Comparison of ENCODE assay signal across 29 mouse cellular contexts in the genomic region with DNA sequence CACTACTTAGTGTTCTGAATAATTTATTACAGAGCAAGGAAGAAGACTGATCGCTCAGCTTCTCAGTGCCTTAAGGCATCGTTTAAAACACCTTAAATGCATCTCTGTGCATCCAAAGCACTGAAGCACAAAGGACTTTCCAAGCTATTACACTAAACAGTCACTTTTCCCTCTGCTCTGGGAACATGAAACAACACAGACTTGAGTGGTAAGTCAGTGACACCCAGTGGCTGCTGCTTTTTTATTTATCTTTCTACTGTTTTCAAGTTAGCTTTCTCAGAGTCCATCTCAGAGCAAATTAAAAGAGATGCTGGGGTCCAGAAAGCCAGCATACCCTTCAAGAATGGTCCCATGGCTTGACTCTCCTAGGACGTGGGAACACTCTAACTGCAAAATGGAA.
DNase-seq lines count a peak whose midpoint lies in the region; ATAC-seq and TF ChIP-seq lines count a peak whose summit lies in the region.
"Had no signal": no experiment of that assay in that cellular context is flagged by ENCODE, and none has a peak within 500 bp of the region (broad histone marks: within the 10 kb centered on the region; RNA-seq: fewer than 3 reads in every experiment).

No protein-coding gene starts in this region.

- TF ChIP-seq RAD21 in CH12.LX (IDR thresholded peaks at IDR 0.05; ENCODE audit: low read depth, low read length), result peak; percentile 8

- no peaks in the 10 kb centered on the region for H3K79me2 ChIP-seq in heart, adult 2 months (replicated peaks; ENCODE audit: control insufficient read depth, insufficient read depth, low read length)
- no peaks in the 10 kb centered on the region for H3K79me2 ChIP-seq in CH12.LX (replicated peaks; ENCODE audit: control insufficient read depth, extremely low read depth, insufficient read depth, poor library complexity, severe bottlenecking)

- intact Hi-C loops in heart, adult 2 months (cut with DNase I), result loop anchor here (1.0 kb wide), 1 partner anchor 420 kb away; no protein-coding TSS in a partner anchor
- intact Hi-C loops in heart, postnatal 10 days (cut with DNase I), result loop anchor here (5.0 kb wide), 1 partner anchor 418 kb away; no protein-coding TSS in a partner anchor

- in situ Hi-C loops in CH12.LX (cut with MboI; ENCODE audit: low pct_ligation_motif_present, low pct_unique_long_range_greater_than_20kb, low sequenced_read_pairs), result loop anchor here (25.0 kb wide), 1 partner anchor 162 kb away; a partner anchor contains a TSS

- no peak for TF ChIP-seq EP300 in heart, adult 2 months (IDR thresholded peaks at IDR 0.05; ENCODE audit: insufficient read depth, low read depth, low read length)
- TF ChIP-seq EP300 in CH12.LX (IDR thresholded peaks at IDR 0.05; ENCODE audit: low read length), result no peak

- dilution Hi-C loops in CH12.LX (cut with MboI; ENCODE audit: extremely low pct_ligation_motif_present, extremely low pct_unique_long_range_greater_than_20kb, low sequenced_read_pairs), result no loop called here

- no peak for ATAC-seq in kidney, postnatal 0 days (replicated peaks; ENCODE audit: low FRiP score, low read depth)
- ATAC-seq in kidney, embryonic 16.5 days (ENCODE audit: low FRiP score, low TSS enrichment), result no peak
- no peak for ATAC-seq in lung, embryonic 14.5 days (ENCODE audit: insufficient read depth)
- ATAC-seq: forebrain, embryonic 16.5 days; liver, embryonic 12.5 days had no signal

- H3K9ac ChIP-seq in heart, adult 2 months (ENCODE audit: low read depth, low read length), result no peak overlapping the region
- no peak overlapping the region for H3K9ac ChIP-seq in kidney, postnatal 0 days (ENCODE audit: low read depth, low read length)
- H3K9ac ChIP-seq in kidney, embryonic 16.5 days (replicated peaks; ENCODE audit: low read length), result no peak overlapping the region
- no peak overlapping the region for H3K9ac ChIP-seq in lung, embryonic 14.5 days
- H3K9ac ChIP-seq in CH12.LX (ENCODE audit: insufficient read depth, low read depth), result no peak overlapping the region
- H3K9ac ChIP-seq: embryonic facial prominence, embryonic 13.5 days; heart, embryonic 15.5 days; limb, embryonic 13.5 days; liver, embryonic 12.5 days; midbrain, embryonic 12.5 days; neural tube, embryonic 12.5 days had no signal

- TF ChIP-seq CTCF in heart, adult 2 months (IDR thresholded peaks at IDR 0.05), result peak; percentile 45
- peak; percentile 56 for TF ChIP-seq CTCF in kidney, postnatal 0 days (IDR thresholded peaks at IDR 0.05; ENCODE audit: low read depth)
- TF ChIP-seq CTCF in lung, embryonic 14.5 days (IDR thresholded peaks at IDR 0.05; ENCODE audit: low read depth), result peak; percentile 44
- TF ChIP-seq CTCF in lung, adult 2 months (IDR thresholded peaks at IDR 0.05; ENCODE audit: insufficient read depth, low read length), result no peak
- TF ChIP-seq CTCF in CH12.LX (conservative IDR thresholded peaks at IDR 0.05 in 1 of 2, IDR thresholded peaks at IDR 0.05 in 1 of 2; ENCODE audit: low read depth in 2 of 2, low read length in 2 of 2), result peak in 1 of 2 experiments; percentile 14; a peak in 1 of 4 replicates

- 66% methylated on average over 3 of the region's 3 CpGs for WGBS in heart, adult 2 months
- WGBS in kidney, postnatal 0 days, result 58% methylated on average over 3 of the region's 3 CpGs
- 66% methylated on average over 3 of the region's 3 CpGs for WGBS in kidney, embryonic 16.5 days
- WGBS in lung, embryonic 14.5 days, result 74% methylated on average over 3 of the region's 3 CpGs
- 62% methylated on average over 3 of the region's 3 CpGs for WGBS in lung, adult 2 months

- H3K9me3 ChIP-seq in kidney, postnatal 0 days (replicated peaks; ENCODE audit: low read length), result no peaks in the 10 kb centered on the region
- peaks cover 3% of the 10 kb centered on the region; the same call in 1 of the 2 replicates for H3K9me3 ChIP-seq in kidney, embryonic 16.5 days (ENCODE audit: low read length)
- H3K9me3 ChIP-seq in lung, embryonic 14.5 days (ENCODE audit: low read depth, low read length), result no peaks in the 10 kb centered on the region
- peaks cover 2% of the 10 kb centered on the region for H3K9me3 ChIP-seq in CH12.LX (replicated peaks; ENCODE audit: low read length)
- H3K9me3 ChIP-seq: embryonic facial prominence, embryonic 13.5 days; heart, embryonic 15.5 days; limb, embryonic 13.5 days; liver, embryonic 12.5 days; midbrain, embryonic 12.5 days; neural tube, embryonic 12.5 days had no signal

- H3K27ac ChIP-seq in heart, adult 2 months, result no peak overlapping the region
- no peak overlapping the region for H3K27ac ChIP-seq in kidney, postnatal 0 days
- no peak overlapping the region for H3K27ac ChIP-seq in kidney, embryonic 16.5 days (ENCODE audit: low read length)
- no peak overlapping the region for H3K27ac ChIP-seq in lung, embryonic 14.5 days (ENCODE audit: low read depth)
- no peak overlapping the region for H3K27ac ChIP-seq in CH12.LX (ENCODE audit: insufficient read depth, low read depth)
- H3K27ac ChIP-seq: embryonic facial prominence, embryonic 13.5 days; forebrain, embryonic 10.5 days; heart, embryonic 15.5 days; limb, embryonic 13.5 days; liver, embryonic 12.5 days; midbrain, embryonic 12.5 days; neural tube, embryonic 12.5 days had no signal

- TF ChIP-seq POLR2A in heart, adult 2 months (IDR thresholded peaks at IDR 0.05; ENCODE audit: insufficient read depth, low read depth, low read length), result no peak
- no peak for TF ChIP-seq POLR2A in lung, adult 2 months (IDR thresholded peaks at IDR 0.05; ENCODE audit: borderline replicate concordance, extremely low read depth, low read depth, low read length)
- no peak for TF ChIP-seq POLR2A in CH12.LX (IDR thresholded peaks at IDR 0.05; ENCODE audit: low read depth, low read length)

- DNase-seq in heart, adult 2 months, result no peak
- DNase-seq in heart, postnatal 10 days, result no peak
- peak; percentile 68 for DNase-seq in kidney, postnatal 0 days (ENCODE audit: low spot score)
- DNase-seq in lung, embryonic 14.5 days, result peak; percentile 66
- DNase-seq in lung, adult 2 months, result no peak
- DNase-seq in CH12.LX (ENCODE audit: extremely low read depth), result no peak
- DNase-seq in right cerebral cortex, postnatal 25 days, result no peak
- DNase-seq: adrenal gland, postnatal 14 days; cerebellum, adult 11 months; cerebellum, adult 9-10 months; cerebellum, postnatal 36 days; kidney, adult 11 months; kidney, postnatal 36 days; layer of hippocampus, postnatal 36 days; lung, adult 18-20 months; lung, postnatal 36 days; right cerebral cortex, adult 18-20 months; right cerebral cortex, postnatal 4 days; thymus, postnatal 4 days had no signal

- no peaks in the 10 kb centered on the region; the same call in 1 of the 2 replicates for H3K4me1 ChIP-seq in heart, adult 2 months (ENCODE audit: control insufficient read depth, insufficient read depth, low read length)
- H3K4me1 ChIP-seq in kidney, postnatal 0 days (replicated peaks; ENCODE audit: insufficient read depth, low read length), result 0 out of 2 replicates have a peak, but pooled peaks cover 3% of the 10 kb centered on the region
- 0 out of 2 replicates have a peak, but pooled peaks cover 3% of the 10 kb centered on the region for H3K4me1 ChIP-seq in kidney, embryonic 16.5 days (ENCODE audit: insufficient read depth, low read length)
- peaks cover 7% of the 10 kb centered on the region; the same call in 1 of the 2 replicates for H3K4me1 ChIP-seq in lung, embryonic 14.5 days (ENCODE audit: insufficient read depth)
- no peaks in the 10 kb centered on the region for H3K4me1 ChIP-seq in lung, adult 2 months (ENCODE audit: control insufficient read depth, insufficient read depth, low read length)
- peaks cover 2 to 7% of the 10 kb centered on the region in 2 experiments; a peak in 1 of 4 replicates for H3K4me1 ChIP-seq in CH12.LX (ENCODE audit: control insufficient read depth in 1 of 2, insufficient read depth in 2 of 2)
- H3K4me1 ChIP-seq: limb, embryonic 13.5 days; liver, embryonic 12.5 days; midbrain, embryonic 12.5 days; neural tube, embryonic 12.5 days had no signal

- no peak overlapping the region for H3K4me3 ChIP-seq in heart, adult 2 months
- H3K4me3 ChIP-seq in kidney, postnatal 0 days (replicated peaks; ENCODE audit: low read depth, low read length), result no peak overlapping the region
- no peak overlapping the region for H3K4me3 ChIP-seq in kidney, embryonic 16.5 days (ENCODE audit: low read length)
- no peak overlapping the region for H3K4me3 ChIP-seq in lung, embryonic 14.5 days (ENCODE audit: low read depth, low read length)
- no peak overlapping the region for H3K4me3 ChIP-seq in lung, adult 2 months (replicated peaks; ENCODE audit: extremely low read depth, low read depth, low read length)
- no peak overlapping the region for H3K4me3 ChIP-seq in CH12.LX (replicated peaks in 1 of 3; ENCODE audit: low read depth in 2 of 3, low read length in 2 of 3, poor library complexity in 1 of 3)
- H3K4me3 ChIP-seq: embryonic facial prominence, embryonic 13.5 days; forebrain, embryonic 10.5 days; heart, embryonic 15.5 days; limb, embryonic 13.5 days; liver, embryonic 12.5 days; midbrain, embryonic 12.5 days; myocyte; neural tube, embryonic 12.5 days had no signal

- H3K4me2 ChIP-seq in kidney, postnatal 0 days (ENCODE audit: low read length), result no peak overlapping the region
- no peak overlapping the region for H3K4me2 ChIP-seq in kidney, embryonic 16.5 days (replicated peaks; ENCODE audit: low read depth, low read length)
- no peak overlapping the region for H3K4me2 ChIP-seq in lung, embryonic 14.5 days
- no peak overlapping the region for H3K4me2 ChIP-seq in CH12.LX (ENCODE audit: insufficient read depth, low read depth, poor library complexity, severe bottlenecking)
- H3K4me2 ChIP-seq: embryonic facial prominence, embryonic 13.5 days; heart, embryonic 15.5 days; limb, embryonic 13.5 days; liver, embryonic 12.5 days; midbrain, embryonic 12.5 days; neural tube, embryonic 12.5 days had no signal

- H3K36me3 ChIP-seq in heart, adult 2 months (ENCODE audit: control insufficient read depth, insufficient read depth, low read length), result peaks cover 4% of the 10 kb centered on the region; the same call in 1 of the 2 replicates
- no peaks in the 10 kb centered on the region for H3K36me3 ChIP-seq in kidney, postnatal 0 days (ENCODE audit: insufficient read depth, low read length)
- no peaks in the 10 kb centered on the region for H3K36me3 ChIP-seq in kidney, embryonic 16.5 days (ENCODE audit: insufficient read depth, low read length)
- no peaks in the 10 kb centered on the region for H3K36me3 ChIP-seq in lung, embryonic 14.5 days (ENCODE audit: insufficient read depth)
- H3K36me3 ChIP-seq in CH12.LX (replicated peaks in 1 of 2; ENCODE audit: control insufficient read depth in 1 of 2, insufficient read depth in 1 of 2, low read length in 1 of 2), result no peaks in the 10 kb centered on the region
- H3K36me3 ChIP-seq: embryonic facial prominence, embryonic 13.5 days; forebrain, embryonic 10.5 days; heart, embryonic 15.5 days; limb, embryonic 13.5 days; liver, embryonic 12.5 days; midbrain, embryonic 12.5 days; neural tube, embryonic 12.5 days had no signal

- no peaks in the 10 kb centered on the region for H3K27me3 ChIP-seq in heart, adult 2 months (ENCODE audit: control insufficient read depth, insufficient read depth, low read length)
- no peaks in the 10 kb centered on the region for H3K27me3 ChIP-seq in kidney, postnatal 0 days (ENCODE audit: insufficient read depth, low read length)
- no peaks in the 10 kb centered on the region for H3K27me3 ChIP-seq in kidney, embryonic 16.5 days (ENCODE audit: insufficient read depth, low read length)
- H3K27me3 ChIP-seq in lung, embryonic 14.5 days (ENCODE audit: insufficient read depth, low read length), result no peaks in the 10 kb centered on the region
- H3K27me3 ChIP-seq in CH12.LX (replicated peaks), result no peaks in the 10 kb centered on the region
- H3K27me3 ChIP-seq: embryonic facial prominence, embryonic 13.5 days; heart, embryonic 15.5 days; limb, embryonic 13.5 days; liver, embryonic 12.5 days; midbrain, embryonic 12.5 days; neural tube, embryonic 12.5 days had no signal

Comparison
In these comparisons a context has a peak if more than half of its experiments do, and no peak if none do; other contexts are left out.
1. DNase-seq: peak in kidney, postnatal 0 days (single experiment) and lung, embryonic 14.5 days (single experiment); none in heart, adult 2 months (0 of 2), heart, postnatal 10 days (0 of 2), lung, adult 2 months (single experiment), CH12.LX (single experiment) and right cerebral cortex, postnatal 25 days (single experiment).